Mouse (Mus musculus) liver, embryonic 13.5 days (tissue): Measurements from ENCODE around the gene Pdgfa. TPM values are rescaled to one million over a fixed set of nuclear protein-coding genes. Genes with fewer than 3 reads are reported as not detected.

Experiments
- ATAC-seq: fragments of 200-750 bp; cut with Nextera tagmentation; 2 replicates; pipeline ENCODE4 v1.8.0; 2017; ENCODE audit warnings: low read depth, mild to moderate bottlenecking, moderate number of reproducible peaks, moderate library complexity
- DNase-seq: peaks from one replicate; pipeline ENCODE4 v3.0.0; 2022
- H3K27ac ChIP-seq: fragments of 300-500 bp; sonication (generic); 2 replicates; pipeline ENCODE4 v1.5.1; 2015; ENCODE audit warnings: moderate library complexity, mild to moderate bottlenecking, inconsistent platforms
- H3K27me3 ChIP-seq: fragments of 300-500 bp; sonication (generic); 2 replicates; pipeline ENCODE4 v1.6.1; 2015; ENCODE audit warnings: mild to moderate bottlenecking, inconsistent platforms
- H3K36me3 ChIP-seq: fragments of 300-500 bp; sonication (generic); 2 replicates; pipeline ENCODE4 v1.6.1; 2015; ENCODE audit warnings: mild to moderate bottlenecking, inconsistent platforms
- H3K4me1 ChIP-seq: fragments of 300-500 bp; sonication (generic); replicated peaks from 2 replicates; pipeline ENCODE4 v1.6.1; 2015; ENCODE audit warnings: inconsistent platforms
- H3K4me2 ChIP-seq: fragments of 300-500 bp; sonication (generic); 2 replicates; pipeline ENCODE4 v1.6.1; 2015; ENCODE audit warnings: inconsistent platforms, mild to moderate bottlenecking, moderate library complexity
- H3K4me3 ChIP-seq: fragments of 300-500 bp; sonication (generic); replicated peaks from 2 replicates; pipeline ENCODE4 v1.5.1; 2015; ENCODE audit warnings: mild to moderate bottlenecking, inconsistent platforms
- H3K9ac ChIP-seq: fragments of 300-500 bp; sonication (generic); 2 replicates; pipeline ENCODE4 v1.6.1; 2015; ENCODE audit warnings: mild to moderate bottlenecking, inconsistent platforms
- H3K9me3 ChIP-seq: fragments of 300-500 bp; sonication (generic); replicated peaks from 2 replicates; pipeline ENCODE4 v1.6.1; 2016; ENCODE audit warnings: inconsistent platforms
- WGBS: fragments of 180-500 bp; shearing (Covaris S2); methylation state at CpG from one replicate; pipeline ENCODE4 v1.1.7; 2015; ENCODE audit not compliant: insufficient replicate concordance; 5-methylcytosine and 5-hydroxymethylcytosine counted together
- polyA plus RNA-seq: library from polyadenylated mRNA; unstranded; fragments of >200 nt; fragmentation: Nextera tagmentation; extraction: Ambion mirVana; gene quantifications from 2 replicates; pipeline ENCODE4 v1.2.1, GENCODE M21; 2015

Gene Pdgfa
- polyA plus RNA-seq, 1 experiment from 2014 or later = 2.3 TPM

DNA sequence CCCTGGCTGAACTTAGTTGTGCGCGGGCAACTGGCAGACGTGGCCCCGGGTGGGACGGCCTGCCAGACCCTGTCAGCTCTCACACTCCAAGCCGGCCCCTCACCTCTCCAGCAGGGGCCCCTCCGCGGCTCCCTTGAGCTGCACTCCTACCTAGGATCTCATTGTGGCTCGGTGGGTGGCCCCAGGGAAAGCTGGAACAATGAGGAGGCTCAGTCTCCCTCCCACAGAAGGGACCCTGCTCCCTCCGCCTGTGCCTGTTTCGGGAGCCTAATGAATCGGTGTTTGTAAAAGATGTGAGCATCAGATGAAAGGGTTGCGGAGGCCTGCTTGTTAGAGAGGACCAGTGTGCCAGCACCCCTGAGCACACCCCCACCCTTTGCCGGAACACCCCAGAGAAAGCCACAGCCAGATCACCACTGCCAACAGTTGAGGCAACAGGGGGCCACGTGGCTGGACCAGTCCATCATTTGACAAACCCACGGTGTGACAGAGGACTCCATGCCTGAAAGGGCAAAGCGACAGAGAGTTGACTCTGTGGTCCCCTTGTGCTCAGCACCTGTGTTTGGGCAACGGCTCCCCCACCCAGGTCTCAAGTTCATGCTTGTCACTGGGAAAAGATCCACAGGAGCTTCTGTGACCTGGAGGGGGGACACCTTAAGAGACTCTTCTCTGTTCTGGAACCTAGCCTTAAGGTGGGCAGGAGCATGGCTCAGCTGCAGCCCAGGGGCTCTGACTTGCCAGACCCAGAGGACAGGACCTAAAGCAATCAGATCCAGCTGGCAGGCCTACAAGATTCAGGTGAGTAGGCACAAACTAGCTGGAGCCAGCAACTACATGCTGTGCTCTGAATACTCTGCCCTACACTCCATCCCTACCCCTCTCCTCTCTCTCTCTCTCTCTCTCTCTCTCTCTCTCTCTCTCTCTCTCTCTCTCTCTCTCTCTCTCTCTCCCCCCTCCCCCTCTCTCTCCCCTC, 64.4 kb downstream of the Pdgfa start:
- Histone ChIP-seq H3K27ac (no peak overlapping the region), H3K36me3 (no peaks in the 10 kb centered on the region), H3K4me3 (no peak overlapping the region), H3K27me3 (peaks cover 12% of the 10 kb centered on the region), H3K9ac (no peak overlapping the region), H3K4me1 (peaks cover 3% of the 10 kb centered on the region; the same call in 1 of the 2 replicates), H3K9me3 (no peaks in the 10 kb centered on the region), H3K4me2 (no peak overlapping the region)
- no peak for DNase-seq
- 19% methylated on average over 18 of the region's 18 CpGs for WGBS
- ATAC-seq = no peak

DNA sequence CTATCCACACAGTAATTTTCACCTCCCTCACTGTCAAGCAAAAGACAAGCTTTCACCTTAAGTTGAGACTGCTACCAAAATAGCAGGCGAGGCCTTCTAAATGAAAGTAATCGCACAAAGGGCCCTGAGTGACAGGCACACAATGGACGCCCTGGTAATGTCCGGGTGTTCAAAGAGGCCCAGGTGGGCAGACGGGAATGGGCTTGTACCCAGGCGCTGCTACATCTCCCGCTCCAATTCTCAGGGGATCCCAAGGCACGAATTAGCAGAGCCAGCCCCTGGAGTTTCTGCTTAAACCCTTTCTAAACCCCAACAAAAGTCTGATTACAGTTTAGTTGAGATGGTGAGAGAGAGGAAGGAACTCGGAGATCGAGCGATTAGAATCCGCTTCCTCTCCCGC, 65.3 kb downstream of the Pdgfa start:
- DNase-seq (no peak), ATAC-seq (no peak)
- Histone ChIP-seq H3K9me3 (no peaks in the 10 kb centered on the region), H3K4me1 (peaks cover 3% of the 10 kb centered on the region; the same call in 1 of the 2 replicates), H3K4me2 (no peak overlapping the region), H3K27ac (no peak overlapping the region), H3K4me3 (no peak overlapping the region), H3K36me3 (no peaks in the 10 kb centered on the region), H3K9ac (no peak overlapping the region), H3K27me3 (peaks cover 12% of the 10 kb centered on the region)
- 15% methylated on average over 13 of the region's 13 CpGs for WGBS

DNA sequence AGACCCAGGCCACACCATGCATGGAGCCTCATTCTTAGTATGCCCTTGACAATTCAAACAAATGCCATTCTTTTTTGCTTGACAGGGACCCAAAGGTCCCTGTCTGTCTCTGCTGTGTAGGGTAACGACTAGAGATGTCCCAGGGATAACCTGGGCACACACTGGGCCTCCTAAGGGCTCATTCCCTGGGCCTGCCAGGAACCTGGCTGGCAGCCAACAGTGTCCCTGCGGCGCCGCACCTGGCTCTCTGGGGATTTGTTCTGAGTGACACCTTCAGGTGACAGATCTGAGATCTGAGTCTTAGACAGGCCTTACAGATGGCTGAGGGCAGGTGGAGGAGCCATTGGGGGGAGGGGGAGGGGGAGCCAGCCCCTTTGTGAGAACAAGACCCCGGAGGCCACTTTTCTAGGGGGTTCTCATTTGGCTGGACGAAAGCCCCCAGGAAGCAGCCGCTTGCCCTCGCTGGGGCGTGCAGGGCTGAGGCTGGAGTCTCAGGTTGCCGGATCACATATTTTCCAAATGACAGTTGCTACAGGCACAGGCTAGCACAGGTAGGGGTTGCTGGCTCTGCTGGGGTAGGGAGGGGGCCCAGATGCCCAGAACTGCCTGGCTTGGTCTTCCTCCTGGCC, 67.2 kb downstream of the Pdgfa start:
- Histone ChIP-seq H3K4me3 (no peak overlapping the region), H3K27ac (no peak overlapping the region), H3K9ac (no peak overlapping the region), H3K4me2 (no peak overlapping the region), H3K9me3 (no peaks in the 10 kb centered on the region), H3K36me3 (no peaks in the 10 kb centered on the region), H3K27me3 (peaks cover 12% of the 10 kb centered on the region), H3K4me1 (peaks cover 3% of the 10 kb centered on the region; the same call in 1 of the 2 replicates)
- 75% methylated on average over 10 of the region's 10 CpGs for WGBS
- ATAC-seq = no peak
- no peak for DNase-seq

Other genes with a start within 250 kb of the Pdgfa start
- gene Fam20c, start 242.9 kb downstream of the Pdgfa start, polyA plus RNA-seq = 6.0 and 6.5 TPM in 2 replicates
- gene Gm5294, start 177.3 kb downstream of the Pdgfa start, polyA plus RNA-seq = not detected in 2 replicates
- gene Prkar1b, start 152.6 kb upstream of the Pdgfa start, polyA plus RNA-seq = 2.5 and 2.6 TPM in 2 replicates
- 2.4 and 3.6 TPM in 2 replicates for gene Dnaaf5, start 152.9 kb upstream of the Pdgfa start, polyA plus RNA-seq
- 20.9 and 23.7 TPM in 2 replicates for gene Sun1, start 203.3 kb upstream of the Pdgfa start, polyA plus RNA-seq